Mouse (Mus musculus) small intestine, adult 2 months (tissue): ENCODE data around the gene Brd2. TPM values are rescaled to one million over a fixed set of nuclear protein-coding genes. Genes with fewer than 3 reads are reported as not detected.

Experiments used
- H3K27ac ChIP-seq: fragments of 200-500 bp; 2 replicates; pipeline ENCODE4 v1.5.1; 2012; ENCODE audit warnings: low read depth, low read length, control low read depth, inconsistent platforms; ENCODE audit not compliant: insufficient read depth
- H3K27me3 ChIP-seq: fragments of 200-500 bp; 2 replicates; pipeline ENCODE4 v1.6.1; 2012; ENCODE audit warnings: mild to moderate bottlenecking, moderate library complexity, low read length, inconsistent platforms; ENCODE audit not compliant: control insufficient read depth, insufficient read depth
- H3K36me3 ChIP-seq: fragments of 200-500 bp; 2 replicates; pipeline ENCODE4 v1.6.1; 2012; ENCODE audit warnings: mild to moderate bottlenecking, low read length, control low read depth, inconsistent platforms; ENCODE audit not compliant: control insufficient read depth, insufficient read depth
- H3K4me1 ChIP-seq: fragments of 200-500 bp; 2 replicates; pipeline ENCODE4 v1.6.1; 2012; ENCODE audit warnings: low read length, inconsistent platforms, mixed read lengths; ENCODE audit not compliant: control insufficient read depth, insufficient read depth, insufficient read length
- H3K4me3 ChIP-seq: fragments of 200-500 bp; 2 replicates; pipeline ENCODE4 v1.5.1; 2012; ENCODE audit warnings: low read depth, mild to moderate bottlenecking, control low read depth, inconsistent platforms, low read length, moderate library complexity
- CTCF ChIP-seq: fragments of 200-500 bp; IDR thresholded peaks from 2 replicates; pipeline ENCODE4 v1.5.1; 2012; ENCODE audit warnings: low read depth, mild to moderate bottlenecking, control low read depth, inconsistent platforms, low read length, moderate library complexity, mixed read lengths; ENCODE audit not compliant: insufficient replicate concordance, insufficient read length; ENCODE audit errors: extremely low read depth
- POLR2A ChIP-seq: fragments of 200-500 bp; IDR thresholded peaks from 2 replicates; pipeline ENCODE4 v1.6.1; 2012; ENCODE audit warnings: low read depth, mild to moderate bottlenecking, control low read depth, inconsistent platforms, low read length, moderate library complexity
- WGBS: fragments of 180-500 bp; shearing (Covaris S2); methylation state at CpG from one replicate; pipeline ENCODE4 v1.1.7; 2018; 5-methylcytosine and 5-hydroxymethylcytosine counted together
- polyA plus RNA-seq: library from polyadenylated mRNA; depleted of rRNA; stranded (reverse); fragments of >200 nt; gene quantifications from 2 replicates; pipeline ENCODE4 v1.2.3, GENCODE M21; 2012

Brd2 gene
- polyA plus RNA-seq, 1 experiment, result 73.1 TPM

DNA sequence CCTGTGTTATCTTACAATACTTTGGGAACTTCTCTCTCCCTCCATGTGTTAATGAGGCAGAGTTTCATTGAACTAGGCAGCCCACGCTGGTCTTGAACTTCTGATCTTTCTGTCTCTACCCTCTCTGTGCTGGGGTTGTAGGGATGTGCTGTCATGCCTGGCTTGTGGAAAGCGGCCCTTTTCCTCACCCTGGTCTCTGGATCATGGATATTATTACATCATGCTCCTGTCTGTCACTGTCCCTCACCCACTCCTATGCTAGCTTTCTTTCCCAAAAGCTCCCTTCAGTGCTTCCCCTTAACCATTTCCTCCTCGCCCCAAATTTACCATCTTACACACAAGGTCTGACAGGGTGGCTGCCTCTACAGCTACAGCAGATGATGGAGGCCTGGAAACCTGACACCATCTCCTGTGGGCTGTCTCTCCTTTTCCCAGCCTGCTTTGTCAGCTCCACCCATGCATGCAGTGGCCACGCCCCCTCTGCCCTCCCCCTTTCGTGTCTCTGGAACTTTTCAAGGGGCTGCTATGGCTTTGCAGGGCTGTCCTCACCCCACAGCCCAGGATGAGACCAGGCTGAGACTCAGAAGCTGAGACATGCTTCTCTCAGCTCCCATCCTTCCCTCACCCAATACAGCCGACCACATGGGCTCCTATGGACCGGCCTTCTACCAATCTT lies 29.1 kb downstream of the Brd2 start:
- Histone ChIP-seq H3K4me1 (peaks cover 8% of the 10 kb centered on the region; the same call in 1 of the 2 replicates), H3K27me3 (no peaks in the 10 kb centered on the region), H3K27ac (no peak overlapping the region), H3K36me3 (no peaks in the 10 kb centered on the region), H3K4me3 (no peak overlapping the region)
- 41% methylated on average over 7 of the region's 7 CpGs for WGBS
- no peak for TF ChIP-seq CTCF
- TF ChIP-seq POLR2A, result no peak

GRCm38 (mm10) chr17:34092197-34092875 lies 30.1 kb downstream of the Brd2 start, which contains the start of gene H2-Oa:
Gene H2-Oa (plus strand): TSS chr17:34092340.
- H3K27me3 ChIP-seq, result no peaks in the 10 kb centered on the region
- TF ChIP-seq CTCF (no peak), POLR2A (no peak)
- peak within 1 kb of the TSS; percentile 40 for H3K4me3 ChIP-seq
- 37% methylated on average over 11 of the region's 11 CpGs for WGBS
- peaks cover 7% of the 10 kb centered on the region; the same call in 1 of the 2 replicates for H3K4me1 ChIP-seq
- no peaks in the 10 kb centered on the region for H3K36me3 ChIP-seq
- H3K27ac ChIP-seq, result peak within 1 kb of the TSS; percentile 44

DNA sequence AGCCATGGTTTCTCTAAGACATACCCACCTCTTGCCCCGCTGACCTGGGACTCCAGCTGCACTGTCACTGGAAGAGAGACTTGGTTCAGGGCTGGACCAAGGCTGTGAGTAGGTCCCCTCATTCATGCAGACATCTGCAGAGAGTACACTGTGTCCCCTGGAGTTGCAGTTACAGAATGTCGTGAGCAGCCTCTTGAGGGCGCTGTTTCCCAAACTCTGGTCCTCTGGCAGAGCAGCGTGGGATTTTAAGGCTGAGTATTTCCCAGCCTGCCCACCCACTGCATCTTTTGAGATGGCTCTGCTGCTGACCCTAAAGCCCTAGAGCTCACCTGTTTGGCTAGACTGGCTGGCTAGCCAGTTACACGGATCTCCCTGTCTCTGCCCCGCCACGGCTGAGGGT lies 31.5 kb downstream of the Brd2 start:
- TF ChIP-seq POLR2A, result no peak
- peak; percentile 32; the same call in 1 of the 2 replicates for TF ChIP-seq CTCF
- Histone ChIP-seq H3K27me3 (no peaks in the 10 kb centered on the region), H3K36me3 (no peaks in the 10 kb centered on the region), H3K27ac (no peak overlapping the region), H3K4me1 (peaks cover 3% of the 10 kb centered on the region; the same call in 1 of the 2 replicates), H3K4me3 (no peak overlapping the region)
- WGBS, result 59% methylated on average over 7 of the region's 7 CpGs

- H3K36me3 ChIP-seq, result no peaks in the 10 kb centered on the region
- H3K4me1 ChIP-seq, result 0 out of 2 replicates have a peak, but pooled peaks cover 2% of the 10 kb centered on the region
- H3K27ac ChIP-seq, result no peak overlapping the region
- no peak overlapping the region for H3K4me3 ChIP-seq
- H3K27me3 ChIP-seq, result no peaks in the 10 kb centered on the region; the same call in 1 of the 2 replicates
- WGBS, result 55% methylated on average over 11 of the region's 11 CpGs
- TF ChIP-seq POLR2A (no peak), CTCF (no peak)
These were observed 34.3 kb downstream of the Brd2 start for GRCm38 (mm10) chr17:34088124-34088523.

DNA sequence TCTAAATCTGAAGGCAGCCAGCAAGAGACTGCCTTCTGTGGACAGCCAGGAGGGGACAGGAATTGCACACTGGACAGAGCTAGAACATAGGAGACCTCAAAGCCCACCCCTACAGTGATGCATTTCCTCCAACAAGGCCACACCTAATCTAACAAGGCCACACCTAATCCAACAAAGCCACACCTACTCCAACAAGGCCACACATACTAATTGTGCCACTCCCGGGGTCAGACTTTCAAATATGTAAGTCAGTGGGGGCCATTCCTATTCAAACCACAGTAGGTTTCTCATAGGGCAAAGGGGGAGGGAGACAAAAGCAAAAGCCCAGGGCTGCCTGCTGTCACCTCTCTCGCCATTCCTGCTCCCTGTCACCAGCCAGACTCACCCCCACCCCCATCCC lies 35.0 kb downstream of the Brd2 start:
- no peaks in the 10 kb centered on the region; the same call in 1 of the 2 replicates for H3K27me3 ChIP-seq
- H3K4me3 ChIP-seq, result no peak overlapping the region
- H3K4me1 ChIP-seq, result 0 out of 2 replicates have a peak, but pooled peaks cover 2% of the 10 kb centered on the region
- no peaks in the 10 kb centered on the region for H3K36me3 ChIP-seq
- H3K27ac ChIP-seq, result no peak overlapping the region
- TF ChIP-seq CTCF (no peak), POLR2A (no peak)
- 45% methylated on average over 2 of the region's 2 CpGs for WGBS

GRCm38 (mm10) chr17:34083104-34083503 lies 39.3 kb downstream of the Brd2 start:
- no peak overlapping the region for H3K27ac ChIP-seq

GRCm38 (mm10) chr17:34079621-34080020 lies 42.8 kb downstream of the Brd2 start:
- Histone ChIP-seq H3K4me1 (peaks cover 4% of the 10 kb centered on the region), H3K27me3 (peaks cover 6% of the 10 kb centered on the region), H3K36me3 (no peaks in the 10 kb centered on the region), H3K27ac (no peak overlapping the region), H3K4me3 (no peak overlapping the region)
- TF ChIP-seq POLR2A (no peak), CTCF (no peak)
- 31% methylated on average over 5 of the region's 5 CpGs for WGBS

More at GRCm38 (mm10) chr17:34083104-34083503, 39.3 kb downstream of the Brd2 start:
- Histone ChIP-seq H3K4me3 (no peak overlapping the region), H3K4me1 (peaks cover 5% of the 10 kb centered on the region), H3K36me3 (no peaks in the 10 kb centered on the region), H3K27me3 (no peaks in the 10 kb centered on the region; the same call in 1 of the 2 replicates)
- TF ChIP-seq POLR2A (no peak), CTCF (no peak)
- 14% methylated on average over 8 of the region's 8 CpGs for WGBS
